In the genomic region with DNA sequence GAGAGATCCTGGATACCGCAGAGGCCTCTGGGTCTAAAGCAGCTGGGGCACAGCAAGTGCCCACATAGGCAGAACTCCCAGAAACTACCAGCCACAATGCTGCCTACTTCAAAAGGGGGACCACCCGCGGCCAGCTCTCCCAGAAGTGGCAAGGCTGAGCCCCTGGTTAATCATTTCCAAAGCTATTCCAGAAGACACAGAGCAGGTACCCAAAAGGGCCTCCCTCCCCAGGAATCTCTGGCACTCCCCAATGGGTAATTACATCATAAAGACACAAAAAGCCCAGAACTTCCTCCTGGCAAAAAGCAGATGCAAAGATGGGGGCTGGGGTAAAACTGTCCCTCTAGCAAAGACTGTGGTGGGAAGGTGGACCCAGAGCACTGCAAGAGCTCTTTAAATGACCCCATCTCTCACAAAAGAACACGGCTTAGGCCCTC, we compare ENCODE assay signal across 7 mouse cellular contexts. TPM values are rescaled to one million over a fixed set of nuclear protein-coding genes. Genes with fewer than 3 reads are reported as not detected.
A peak's percentile ranks its signal among the peaks of the same experiment; 100 is the strongest.
DNase-seq lines count a peak whose midpoint lies in the region; ATAC-seq and TF ChIP-seq lines count a peak whose summit lies in the region.

No protein-coding gene starts in this region.

- 25% methylated on average over 4 of the region's 4 CpGs for WGBS in heart, embryonic 12.5 days
- 12% methylated on average over 4 of the region's 4 CpGs for WGBS in midbrain, embryonic 10.5 days

- no peak for ATAC-seq in heart, embryonic 12.5 days (ENCODE audit: insufficient number of reproducible peaks, low FRiP score)

- no peaks in the 10 kb centered on the region for H3K9me3 ChIP-seq in E14TG2a.4 (ENCODE audit: low read length)
- no peaks in the 10 kb centered on the region for H3K9me3 ChIP-seq in heart, embryonic 12.5 days (replicated peaks)
- H3K9me3 ChIP-seq in midbrain, embryonic 10.5 days (replicated peaks): no peaks in the 10 kb centered on the region

- H3K4me3 ChIP-seq in E14TG2a.4 (replicated peaks; ENCODE audit: low read length): peak overlapping the region; percentile 80
- peak overlapping the region; percentile 15 for H3K4me3 ChIP-seq in heart, embryonic 12.5 days
- peak overlapping the region; percentile 39 for H3K4me3 ChIP-seq in midbrain, embryonic 10.5 days

- peak overlapping the region; percentile 91 for H3K27ac ChIP-seq in heart, embryonic 12.5 days (ENCODE audit: poor library complexity, severe bottlenecking)
- peak overlapping the region; percentile 89 for H3K27ac ChIP-seq in midbrain, embryonic 10.5 days (replicated peaks)

- TF ChIP-seq CTCF in E14TG2a.4 (conservative IDR thresholded peaks at IDR 0.05; ENCODE audit: low read length): no peak

- H3K9ac ChIP-seq in heart, embryonic 12.5 days: peak overlapping the region; percentile 62

- no peaks in the 10 kb centered on the region for H3K27me3 ChIP-seq in E14TG2a.4 (ENCODE audit: insufficient read depth, low read length)
- H3K27me3 ChIP-seq in heart, embryonic 12.5 days (replicated peaks): no peaks in the 10 kb centered on the region
- no peaks in the 10 kb centered on the region for H3K27me3 ChIP-seq in midbrain, embryonic 10.5 days (ENCODE audit: low read depth, poor library complexity, severe bottlenecking)

- H3K4me1 ChIP-seq in E14TG2a.4 (replicated peaks; ENCODE audit: low read depth, low read length): peaks cover 95% of the 10 kb centered on the region
- H3K4me1 ChIP-seq in heart, embryonic 12.5 days (replicated peaks): peaks cover 87% of the 10 kb centered on the region
- peaks cover 89% of the 10 kb centered on the region for H3K4me1 ChIP-seq in midbrain, embryonic 10.5 days

- peaks cover 59% of the 10 kb centered on the region for H3K36me3 ChIP-seq in E14TG2a.4 (ENCODE audit: insufficient read depth, low read length)
- H3K36me3 ChIP-seq in heart, embryonic 12.5 days: peaks cover 28% of the 10 kb centered on the region
- H3K36me3 ChIP-seq in midbrain, embryonic 10.5 days: peaks cover 46% of the 10 kb centered on the region

- DNase-seq in R1 (ENCODE audit: low read depth, low spot score) (peak; percentile 98), MN1 (ENCODE audit: low spot score) (no peak)
- DNase-seq in kidney, postnatal 25 days: peak; percentile 74 to 89
- DNase-seq in midbrain, embryonic 10.5 days (ENCODE audit: low spot score): peak; percentile 33
- no peak for DNase-seq in gastrocnemius, postnatal 25 days

- H3K4me2 ChIP-seq in heart, embryonic 12.5 days: peak overlapping the region; percentile 57

RNA-seq across cellular contexts. Expression of gene Zmynd8, which starts 41.4 kb away (rescaled TPM):
- polyA plus RNA-seq in heart, embryonic 12.5 days (2016; fragmentation: Nextera tagmentation; extraction: Ambion mirVana): 44.7 and 48.0 TPM in 2 replicates
- polyA plus RNA-seq in midbrain, embryonic 10.5 days (2016; fragmentation: Nextera tagmentation; extraction: Ambion mirVana): 61.4 and 63.3 TPM in 2 replicates
- 10 to 100 TPM; 17.1 to 18.4 TPM for total RNA-seq in gastrocnemius, postnatal 25 days (2021)

Comparison
In these comparisons a context has a peak if more than half of its experiments do, and no peak if none do; other contexts are left out.
1. H3K4me3 ChIP-seq: peak in every context shown above with its lines; median percentile 80 in E14TG2a.4; 39 in midbrain, embryonic 10.5 days; 15 in heart, embryonic 12.5 days.
2. DNase-seq: peak in R1 (single experiment), kidney, postnatal 25 days (2 of 2) and midbrain, embryonic 10.5 days (single experiment); none in gastrocnemius, postnatal 25 days (single experiment) and MN1 (single experiment).